Mouse (Mus musculus) ES-Bruce4 (cell line): ENCODE results near the gene Atg4d.

Experiments used
- CTCF ChIP-seq: IDR thresholded peaks from one replicate; pipeline ENCODE4 v1.8.1; 2011; ENCODE audit warnings: low read depth, low read length
- EP300 ChIP-seq: IDR thresholded peaks from 2 replicates; pipeline ENCODE4 v1.6.1; 2011; ENCODE audit warnings: low read depth, low read length; ENCODE audit not compliant: insufficient read depth
- POLR2A ChIP-seq: IDR thresholded peaks from one replicate; pipeline ENCODE4 v1.8.1; 2011; ENCODE audit warnings: low read length; ENCODE audit not compliant: insufficient read depth

- no peak for TF ChIP-seq POLR2A
- TF ChIP-seq CTCF = no peak
- no peak for TF ChIP-seq EP300
These were observed 48.8 kb upstream of the Atg4d start for GRCm38 (mm10) chr9:21216050-21216841.
